8 mouse cellular contexts compared by ENCODE assay signal in the genomic region with DNA sequence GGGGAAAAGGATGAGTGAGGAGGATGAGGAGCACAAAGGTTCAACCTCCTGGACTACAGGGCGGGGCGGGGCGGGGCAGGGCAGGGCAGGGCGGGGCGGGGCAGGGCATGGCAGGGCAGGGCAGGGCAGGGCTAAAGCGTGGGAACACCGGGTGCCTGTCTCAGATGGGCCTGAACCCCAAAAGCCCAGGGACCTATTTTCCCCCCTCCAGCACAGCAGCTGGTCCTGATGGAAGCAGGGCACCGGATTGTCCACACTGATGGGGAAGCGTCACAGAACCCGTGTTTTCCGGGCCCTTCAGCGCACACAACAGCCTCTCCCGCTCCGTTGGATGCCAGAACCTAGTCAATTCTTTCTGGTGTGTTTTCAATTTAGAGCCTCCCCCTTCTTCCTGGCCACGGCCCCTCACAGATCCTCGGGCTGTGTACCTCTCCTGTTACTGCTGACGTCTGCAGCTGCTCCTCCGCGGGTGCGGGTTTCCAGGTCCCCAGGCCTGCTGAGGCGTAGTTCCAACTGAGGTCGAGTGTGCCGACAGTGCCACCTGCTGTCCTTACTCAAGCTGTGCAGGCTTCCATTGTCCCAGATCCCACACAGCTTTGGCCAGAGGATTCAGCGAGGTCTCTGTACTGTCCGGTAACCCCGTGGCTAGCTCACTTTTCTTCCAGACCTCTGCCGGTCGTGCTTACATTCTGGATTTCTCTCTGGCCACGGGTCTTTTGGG. TPM values are rescaled to one million over a fixed set of nuclear protein-coding genes. Genes with fewer than 3 reads are reported as not detected.
DNase-seq lines count a peak whose midpoint lies in the region; ATAC-seq and TF ChIP-seq lines count a peak whose summit lies in the region.

No protein-coding gene starts in this region.

- peaks cover 8% of the 10 kb centered on the region for H3K4me1 ChIP-seq in cortical plate, adult 2 months (ENCODE audit: control insufficient read depth, insufficient read depth, low read length)
- peaks cover 29% of the 10 kb centered on the region for H3K4me1 ChIP-seq in intestine, embryonic 14.5 days (replicated peaks; ENCODE audit: control insufficient read depth, insufficient read depth, low read length)

- intact Hi-C loops in gastrocnemius, postnatal 14 days (cut with DNase I; ENCODE audit: low total_unique reads): loop anchor here (5.0 kb wide), 1 partner anchor 131 kb away; no protein-coding TSS in a partner anchor
- intact Hi-C loops in left cerebral cortex, postnatal 14 days (cut with DNase I): loop anchor here (5.0 kb wide), 2 partner anchors 51 to 131 kb away; a partner anchor contains a TSS

- H3K4me3 ChIP-seq in cortical plate, adult 2 months (ENCODE audit: insufficient read depth, low read length): no peak overlapping the region; the same call in 1 of the 2 replicates
- peak overlapping the region; percentile 20 for H3K4me3 ChIP-seq in intestine, embryonic 14.5 days (ENCODE audit: low read depth, low read length)

- no peaks in the 10 kb centered on the region for H3K9me3 ChIP-seq in intestine, embryonic 14.5 days (ENCODE audit: control insufficient read depth, low read length)

- 3% methylated on average over 24 of the region's 29 CpGs for WGBS in intestine, embryonic 14.5 days

- no peak for TF ChIP-seq POLR2A in cortical plate, adult 2 months (IDR thresholded peaks at IDR 0.05; ENCODE audit: extremely low read depth, insufficient read depth, low read length)

- H3K4me2 ChIP-seq in intestine, embryonic 14.5 days (ENCODE audit: low read length): peak overlapping the region; percentile 49

- peak; percentile 89 for ATAC-seq in intestine, embryonic 14.5 days (replicated peaks; ENCODE audit: low FRiP score, low TSS enrichment, low read depth)
- ATAC-seq in erythroblast, adult 5-6 weeks (replicated peaks; ENCODE audit: low FRiP score, poor library complexity, severe bottlenecking): no peak

- peak overlapping the region; percentile 34 for H3K9ac ChIP-seq in intestine, embryonic 14.5 days (ENCODE audit: low read length)

- peak; percentile 98 for TF ChIP-seq CTCF in cortical plate, adult 2 months (IDR thresholded peaks at IDR 0.05; ENCODE audit: extremely low read depth, insufficient read depth, low read length)

- H3K36me3 ChIP-seq in intestine, embryonic 14.5 days (ENCODE audit: control insufficient read depth, insufficient read depth, low read length): no peaks in the 10 kb centered on the region

- peak; percentile 87 to 96 for DNase-seq in adrenal gland, adult (ENCODE audit: inconsistent age in 2 of 2, low spot score in 1 of 2)
- peak; percentile 91 for DNase-seq in gastrocnemius, postnatal 14 days
- peak; percentile 92 for DNase-seq in intestine, embryonic 14.5 days (ENCODE audit: low spot score)
- DNase-seq in left cerebral cortex, postnatal 14 days (ENCODE audit: low spot score in 2 of 2): peak; percentile 87 to 92
- peak; percentile 95 for DNase-seq in mesoderm, embryonic 11.5 days (ENCODE audit: low read depth, low spot score)
- peak; percentile 79 to 84 for DNase-seq in right cerebral cortex, postnatal 36 days (ENCODE audit: low spot score in 2 of 2)

- H3K27me3 ChIP-seq in intestine, embryonic 14.5 days (replicated peaks; ENCODE audit: control insufficient read depth, insufficient read depth, low read length): no peaks in the 10 kb centered on the region

- H3K27ac ChIP-seq in cortical plate, adult 2 months (ENCODE audit: insufficient read depth, low read length): no peak overlapping the region
- H3K27ac ChIP-seq in intestine, embryonic 14.5 days (ENCODE audit: low read depth): peak overlapping the region; percentile 45; the same call in 1 of the 2 replicates

RNA-seq across cellular contexts. Expression of a gene that starts 40.4 kb away (rescaled TPM):
- polyA plus RNA-seq in cortical plate, adult 2 months (2012; rRNA removed): 1.1 and 1.2 TPM in 2 replicates
- under 1 TPM; 0.29 to 0.51 TPM for total RNA-seq in gastrocnemius, postnatal 14 days (2021)
- polyA plus RNA-seq in intestine, embryonic 14.5 days (2014; fragmentation: Nextera tagmentation; extraction: Ambion mirVana): 8.9 and 9.7 TPM in 2 replicates
- under 1 TPM; 0.48 to 0.68 TPM for total RNA-seq in left cerebral cortex, postnatal 14 days (2021)
- not detected in 2 replicates for total RNA-seq in erythroblast, adult 5-6 weeks (2015; ENCODE audit: low replicate concordance)
- total RNA-seq in erythroblast, adult 5-6 weeks (2017; ENCODE audit: low replicate concordance): not detected in 2 replicates

RNA-seq across cellular contexts. Expression of a gene that starts 51.7 kb away (rescaled TPM):
- 193 and 203 TPM in 2 replicates for polyA plus RNA-seq in cortical plate, adult 2 months (2012; rRNA removed)
- total RNA-seq in gastrocnemius, postnatal 14 days (2021): 100 to 1,000 TPM; 104 to 121 TPM
- 67.8 and 72.2 TPM in 2 replicates for polyA plus RNA-seq in intestine, embryonic 14.5 days (2014; fragmentation: Nextera tagmentation; extraction: Ambion mirVana)
- 100 to 1,000 TPM; 237 to 248 TPM for total RNA-seq in left cerebral cortex, postnatal 14 days (2021)
- total RNA-seq in erythroblast, adult 5-6 weeks (2015; ENCODE audit: low replicate concordance): not detected in 2 replicates
- not detected in 2 replicates for total RNA-seq in erythroblast, adult 5-6 weeks (2017; ENCODE audit: low replicate concordance)

RNA-seq across cellular contexts. Expression of a gene that starts 52.5 kb away (rescaled TPM):
- polyA plus RNA-seq in cortical plate, adult 2 months (2012; rRNA removed): 0.40 and 0.46 TPM in 2 replicates
- not detected for total RNA-seq in gastrocnemius, postnatal 14 days (2021)
- 0.26 and 0.43 TPM in 2 replicates for polyA plus RNA-seq in intestine, embryonic 14.5 days (2014; fragmentation: Nextera tagmentation; extraction: Ambion mirVana)
- under 1 TPM in 1 of 2 experiments, not detected in 1; 0.23 TPM for total RNA-seq in left cerebral cortex, postnatal 14 days (2021)
- total RNA-seq in erythroblast, adult 5-6 weeks (2015; ENCODE audit: low replicate concordance): not detected in 2 replicates
- total RNA-seq in erythroblast, adult 5-6 weeks (2017; ENCODE audit: low replicate concordance): 0.34 TPM in 1 of 2 replicates, not detected in the other

Comparison
In these comparisons a context has a peak if more than half of its experiments do, and no peak if none do; other contexts are left out.
1. RNA of a gene that starts 51.7 kb away (total RNA-seq): 237 to 248 TPM in left cerebral cortex, postnatal 14 days and 104 to 121 TPM in gastrocnemius, postnatal 14 days; not detected in erythroblast, adult 5-6 weeks; every median in the first group is over 100 times any median in the second.
2. Peak in every context shown above with its lines, with median percentiles within 50 percentile points of each other: DNase-seq.